Mouse (Mus musculus) midbrain, embryonic 10.5 days (tissue): ENCODE data around the gene 4930430A15Rik. TPM values are rescaled to one million over a fixed set of nuclear protein-coding genes. Genes with fewer than 3 reads are reported as not detected.

Experiments used
- DNase-seq: peaks from one replicate; pipeline ENCODE4 v3.0.0-alpha.2; 2017; ENCODE audit warnings: low spot score
- H3K27ac ChIP-seq: fragments of 300-500 bp; sonication (generic); replicated peaks from 2 replicates; pipeline ENCODE4 v1.5.1; 2016; ENCODE audit warnings: mild to moderate bottlenecking
- H3K27me3 ChIP-seq: fragments of 300-500 bp; sonication (generic); 2 replicates; pipeline ENCODE4 v1.6.1; 2016; ENCODE audit warnings: low read depth, mild to moderate bottlenecking; ENCODE audit not compliant: poor library complexity, severe bottlenecking
- H3K36me3 ChIP-seq: fragments of 300-500 bp; sonication (generic); 2 replicates; pipeline ENCODE4 v1.6.1; 2016; ENCODE audit warnings: mild to moderate bottlenecking, moderate library complexity
- H3K4me1 ChIP-seq: fragments of 300-500 bp; sonication (generic); 2 replicates; pipeline ENCODE4 v1.6.1; 2016
- H3K4me3 ChIP-seq: fragments of 300-500 bp; sonication (generic); 2 replicates; pipeline ENCODE4 v1.5.1; 2016; ENCODE audit warnings: mild to moderate bottlenecking, moderate library complexity
- H3K9me3 ChIP-seq: fragments of 300-500 bp; sonication (generic); replicated peaks from 2 replicates; pipeline ENCODE4 v1.6.1; 2016; ENCODE audit warnings: mild to moderate bottlenecking
- WGBS: fragments of 180-500 bp; shearing (Covaris S2); methylation state at CpG from one replicate; pipeline ENCODE4 v1.1.7; 2016; 5-methylcytosine and 5-hydroxymethylcytosine counted together
- polyA plus RNA-seq: library from polyadenylated mRNA; unstranded; fragments of >200 nt; fragmentation: Nextera tagmentation; extraction: Ambion mirVana; gene quantifications from 2 replicates; pipeline ENCODE4 v1.2.1, GENCODE M21; 2016

4930430A15Rik gene
- not detected in 2 replicates for polyA plus RNA-seq

- Histone ChIP-seq H3K36me3 (no peaks in the 10 kb centered on the region), H3K27ac (no peak within 1 kb of the TSS), H3K4me1 (no peaks in the 10 kb centered on the region), H3K4me3 (no peak within 1 kb of the TSS), H3K27me3 (no peaks in the 10 kb centered on the region), H3K9me3 (no peaks in the 10 kb centered on the region)
- WGBS = 89% methylated on average over 6 of the region's 6 CpGs
- no peak for DNase-seq
These were observed at the start of gene 4930430A15Rik for GRCm38 (mm10) chr2:111229502-111229901. Gene 4930430A15Rik (minus strand): TSS chr2:111229602.

GRCm38 (mm10) chr2:111274006-111274405 lies 44.6 kb upstream of the 4930430A15Rik start, which contains the start of gene Olfr1277:
Gene Olfr1277 (minus strand): TSS chr2:111274106.
- no peaks in the 10 kb centered on the region for H3K27me3 ChIP-seq
- H3K4me1 ChIP-seq = no peaks in the 10 kb centered on the region
- H3K36me3 ChIP-seq = no peaks in the 10 kb centered on the region
- no peak within 1 kb of the TSS for H3K27ac ChIP-seq
- no peak within 1 kb of the TSS for H3K4me3 ChIP-seq
- WGBS = 83% methylated on average over 2 of the region's 2 CpGs
- no peaks in the 10 kb centered on the region for H3K9me3 ChIP-seq
- no peak for DNase-seq

DNA sequence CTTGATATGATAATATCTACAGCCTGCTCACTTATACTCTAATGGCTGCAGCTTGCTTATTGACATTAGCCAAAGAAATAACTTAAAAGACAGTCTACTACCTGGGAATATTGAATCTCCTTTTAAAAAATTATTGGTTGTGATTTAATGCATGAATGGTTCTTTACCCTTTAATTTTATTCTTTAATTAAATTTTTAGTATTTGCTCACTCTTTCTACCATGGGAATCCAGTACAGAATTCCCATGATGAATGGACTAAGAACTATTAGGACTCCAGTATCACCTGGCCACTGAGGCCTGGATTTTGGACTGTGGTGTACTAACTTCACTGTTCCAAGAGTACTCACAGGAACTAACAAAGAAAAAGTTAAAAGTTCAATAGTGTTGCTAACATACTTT lies 24.8 kb upstream of the 4930430A15Rik start, which contains the start of gene Olfr1276:
Gene Olfr1276 (plus strand): TSS at position 301 of the 400 bp plus-strand sequence.
- Histone ChIP-seq H3K27me3 (no peaks in the 10 kb centered on the region), H3K9me3 (no peaks in the 10 kb centered on the region), H3K4me3 (no peak within 1 kb of the TSS), H3K4me1 (no peaks in the 10 kb centered on the region), H3K36me3 (no peaks in the 10 kb centered on the region), H3K27ac (no peak within 1 kb of the TSS)
- no peak for DNase-seq

DNA sequence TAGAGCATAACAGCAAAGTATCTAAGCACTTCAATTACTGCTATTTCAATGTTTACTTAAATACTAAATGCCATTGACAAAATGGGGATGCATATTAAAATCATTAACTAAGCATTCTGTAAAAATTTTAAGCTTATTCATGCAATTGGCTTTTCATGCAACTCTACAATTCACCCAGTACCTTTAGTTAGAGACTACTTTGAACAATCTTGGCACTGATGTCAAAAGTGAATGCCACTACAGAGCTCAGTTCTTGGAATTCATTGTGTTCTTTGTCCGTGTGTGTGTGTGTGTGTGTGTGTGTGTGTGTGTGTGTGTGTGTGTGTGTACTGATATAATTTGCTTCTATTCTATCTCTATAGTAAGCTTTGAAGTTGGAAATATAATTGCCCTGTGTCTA lies 5.8 kb upstream of the 4930430A15Rik start, which contains the start of gene Olfr1275:
Gene Olfr1275 (minus strand): TSS at position 101 of the 400 bp plus-strand sequence.
- Histone ChIP-seq H3K9me3 (no peaks in the 10 kb centered on the region), H3K4me1 (no peaks in the 10 kb centered on the region), H3K36me3 (no peaks in the 10 kb centered on the region), H3K27ac (no peak within 1 kb of the TSS), H3K4me3 (no peak within 1 kb of the TSS), H3K27me3 (no peaks in the 10 kb centered on the region)
- DNase-seq = no peak
- WGBS = 90% methylated on average over 1 of the region's 1 CpGs

GRCm38 (mm10) chr2:111182068-111182467 lies 47.3 kb downstream of the 4930430A15Rik start:
- no peak for DNase-seq
- H3K36me3 ChIP-seq = no peaks in the 10 kb centered on the region
- H3K9me3 ChIP-seq = no peaks in the 10 kb centered on the region
- H3K27ac ChIP-seq = no peak overlapping the region
- no peak overlapping the region for H3K4me3 ChIP-seq
- no peaks in the 10 kb centered on the region for H3K4me1 ChIP-seq
- 93% methylated on average over 11 of the region's 11 CpGs for WGBS
- H3K27me3 ChIP-seq = no peaks in the 10 kb centered on the region

GRCm38 (mm10) chr2:111152836-111153235 lies 76.6 kb downstream of the 4930430A15Rik start, which contains the start of gene Gm15130:
Gene Gm15130 (minus strand): TSS chr2:111152936.
- H3K27me3 ChIP-seq = no peaks in the 10 kb centered on the region
- H3K4me1 ChIP-seq = no peaks in the 10 kb centered on the region
- H3K36me3 ChIP-seq = no peaks in the 10 kb centered on the region
- no peak within 1 kb of the TSS for H3K4me3 ChIP-seq
- 84% methylated on average over 2 of the region's 2 CpGs for WGBS
- H3K9me3 ChIP-seq = no peaks in the 10 kb centered on the region
- DNase-seq = no peak
- H3K27ac ChIP-seq = no peak within 1 kb of the TSS

DNA sequence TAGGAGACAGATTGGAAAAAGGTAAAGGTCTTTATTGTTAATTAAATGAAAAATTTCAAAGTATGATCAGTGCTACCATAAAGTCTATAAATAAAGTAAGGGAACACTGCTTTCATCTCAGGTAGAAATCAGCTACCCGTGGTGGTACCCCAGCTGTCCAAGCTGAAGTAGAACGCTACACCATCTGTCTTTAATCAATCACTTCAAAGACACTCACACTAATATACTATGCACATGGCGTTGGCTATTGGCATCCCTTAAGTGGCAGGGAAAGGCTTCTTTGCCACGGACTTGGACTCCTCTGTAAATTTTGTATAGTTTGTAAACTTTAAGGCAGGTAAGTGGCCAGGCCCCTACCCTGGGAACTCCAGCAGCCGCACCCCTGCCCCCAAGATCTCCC lies 93.7 kb downstream of the 4930430A15Rik start:
- WGBS = 78% methylated on average over 5 of the region's 5 CpGs
- Histone ChIP-seq H3K4me3 (no peak overlapping the region), H3K27ac (no peak overlapping the region), H3K36me3 (no peaks in the 10 kb centered on the region), H3K27me3 (no peaks in the 10 kb centered on the region), H3K4me1 (no peaks in the 10 kb centered on the region), H3K9me3 (no peaks in the 10 kb centered on the region)
- DNase-seq = no peak

Other genes with a start within 250 kb of the 4930430A15Rik start
- not detected in 2 replicates for gene Gm13941, start 123.6 kb downstream of the 4930430A15Rik start, polyA plus RNA-seq
- gene Gm15130, start 76.7 kb downstream of the 4930430A15Rik start, polyA plus RNA-seq = not detected in 2 replicates
- not detected in 2 replicates for gene Olfr1275, start 5.7 kb upstream of the 4930430A15Rik start, polyA plus RNA-seq
- not detected in 2 replicates for gene Olfr1276, start 24.9 kb upstream of the 4930430A15Rik start, polyA plus RNA-seq
- gene Olfr1277, start 44.5 kb upstream of the 4930430A15Rik start, polyA plus RNA-seq = not detected in 2 replicates
- gene Olfr1278, start 60.5 kb upstream of the 4930430A15Rik start, polyA plus RNA-seq = not detected in 2 replicates
- not detected in 2 replicates for gene Olfr1279, start 71.0 kb upstream of the 4930430A15Rik start, polyA plus RNA-seq
- not detected in 2 replicates for gene Olfr1280, start 84.4 kb upstream of the 4930430A15Rik start, polyA plus RNA-seq
- gene Olfr1281, start 96.9 kb upstream of the 4930430A15Rik start, polyA plus RNA-seq = not detected in 2 replicates
- gene Olfr1282, start 106.5 kb upstream of the 4930430A15Rik start, polyA plus RNA-seq = not detected in 2 replicates
- gene Olfr1283, start 137.2 kb upstream of the 4930430A15Rik start, polyA plus RNA-seq = not detected in 2 replicates
- not detected in 2 replicates for gene Olfr1284, start 145.9 kb upstream of the 4930430A15Rik start, polyA plus RNA-seq
- gene Olfr1286, start 193.5 kb upstream of the 4930430A15Rik start, polyA plus RNA-seq = not detected in 2 replicates
- gene Olfr1287, start 219.5 kb upstream of the 4930430A15Rik start, polyA plus RNA-seq = not detected in 2 replicates
- gene Olfr1288, start 244.5 kb upstream of the 4930430A15Rik start, polyA plus RNA-seq = not detected in 2 replicates